Mouse (Mus musculus) urinary bladder, postnatal 10 days (tissue): ENCODE measurements around the gene Inhbb.

Source experiments
- DNase-seq: peaks from one replicate; pipeline ENCODE4 v3.0.0; 2022; ENCODE audit warnings: low spot score

Inhbb gene

DNA sequence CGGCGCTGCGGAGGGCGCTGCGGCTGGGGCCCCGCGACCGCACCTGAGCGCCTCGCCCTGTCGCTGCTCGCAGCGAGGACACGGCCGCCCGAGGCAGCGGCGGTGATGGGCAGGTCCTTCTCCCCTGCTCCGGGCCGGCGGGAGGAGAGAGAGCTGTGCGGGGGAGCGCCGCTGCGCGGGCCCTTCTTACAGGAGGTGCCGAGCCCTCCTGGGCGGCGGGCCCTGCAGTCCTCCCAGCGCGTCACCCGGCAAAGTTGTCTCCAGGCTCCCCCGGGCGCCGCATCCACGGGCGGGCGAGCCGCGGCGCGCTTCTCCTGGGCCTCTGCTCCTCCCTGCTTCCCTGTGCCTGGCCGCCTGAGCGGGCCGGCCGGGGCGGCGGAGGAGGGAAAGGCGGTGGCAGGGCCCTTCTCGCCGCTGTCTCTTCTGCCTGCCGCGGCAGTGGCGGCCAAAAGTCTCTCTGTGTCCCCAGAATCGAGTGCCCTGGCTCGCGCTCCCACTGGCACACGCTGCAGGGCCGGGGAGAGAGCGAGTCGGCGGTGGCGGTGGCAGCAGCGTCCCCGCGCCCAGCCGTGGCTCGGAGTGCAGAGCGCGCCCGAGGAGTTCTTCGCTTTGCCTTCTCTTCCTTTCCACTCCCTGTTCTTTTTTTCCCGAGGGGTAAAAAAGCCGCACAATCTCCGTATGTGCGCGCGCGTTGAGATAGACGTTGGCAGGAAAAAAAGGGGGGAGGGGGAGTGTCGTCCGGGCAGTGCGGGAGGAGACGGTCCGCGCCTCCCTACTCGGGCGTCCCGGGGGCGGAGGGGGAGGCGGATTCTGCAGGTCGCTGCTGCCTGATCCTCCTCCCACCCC is at the start of gene Inhbb:
TSS of gene Inhbb (minus strand) at position 673 of the 846 bp plus-strand sequence.
- no peak for DNase-seq

DNA sequence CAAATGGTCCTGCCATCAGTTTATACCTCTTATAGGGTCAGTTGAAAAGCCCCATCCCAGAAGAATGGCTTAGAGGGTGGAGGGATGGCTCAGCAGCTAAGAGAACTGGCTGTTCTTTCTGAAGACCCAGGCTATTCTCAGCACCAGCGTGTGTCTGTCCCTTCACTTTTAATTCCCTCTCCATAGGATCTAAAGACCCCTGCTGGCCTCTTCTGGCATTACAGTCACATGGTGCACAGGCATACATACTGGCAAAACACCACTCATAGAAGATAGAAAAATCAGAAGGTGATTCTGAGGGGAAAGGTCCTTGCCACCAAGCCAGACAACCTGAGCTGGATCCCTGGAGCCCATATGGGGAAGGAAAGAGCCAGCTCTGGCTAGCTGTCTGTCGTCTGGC is 41.3 kb upstream of the Inhbb start:
- DNase-seq: no peak

DNA sequence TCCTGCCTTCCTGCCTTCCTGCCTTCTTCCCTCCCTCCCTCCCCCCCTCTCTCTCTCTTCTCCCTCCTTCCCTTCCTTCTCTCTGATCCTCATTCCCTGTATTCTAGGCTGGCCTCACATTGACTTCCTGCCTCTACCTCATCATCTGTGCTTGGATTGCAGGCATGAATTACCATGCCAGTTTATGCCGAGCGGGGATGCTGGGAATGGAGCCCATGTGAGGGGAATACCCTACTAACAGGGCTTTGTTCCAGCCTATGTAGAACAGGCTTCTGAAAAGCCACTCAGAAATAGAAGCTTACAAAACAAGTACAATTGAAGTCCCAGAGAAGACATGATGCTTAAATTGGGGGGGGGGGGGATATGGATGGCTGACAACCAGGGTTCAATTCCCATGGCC is 38.0 kb upstream of the Inhbb start:
- no peak for DNase-seq

DNA sequence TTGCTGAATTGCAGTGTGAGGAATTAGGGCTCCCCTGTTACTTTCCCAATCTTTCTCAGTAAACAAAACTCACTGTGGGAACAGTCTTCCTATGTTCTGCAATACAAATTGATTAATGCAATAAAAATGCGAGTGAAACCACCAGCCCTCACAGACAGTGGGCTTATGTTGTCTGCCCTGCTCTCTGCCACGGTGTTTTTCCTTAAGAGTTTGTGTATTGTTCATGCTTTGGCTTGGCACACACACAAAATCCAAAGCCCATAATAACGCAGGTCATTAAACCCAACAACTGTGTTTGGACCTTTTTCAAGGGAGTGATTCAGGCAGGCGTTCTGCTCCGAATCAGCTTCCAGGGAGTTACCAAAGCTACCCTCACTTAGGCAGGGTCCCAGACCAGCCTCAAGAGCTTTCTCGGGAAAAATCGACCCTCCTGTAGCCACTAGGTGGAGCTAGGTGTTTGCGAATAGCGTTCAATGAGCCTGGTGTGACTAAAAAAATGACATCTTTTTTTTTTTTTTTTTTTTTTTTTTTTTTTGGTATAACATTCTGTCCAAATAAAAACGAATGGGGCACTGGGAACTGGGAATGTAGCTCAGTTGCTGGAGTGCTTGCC is 36.1 kb upstream of the Inhbb start:
- DNase-seq: no peak

DNA sequence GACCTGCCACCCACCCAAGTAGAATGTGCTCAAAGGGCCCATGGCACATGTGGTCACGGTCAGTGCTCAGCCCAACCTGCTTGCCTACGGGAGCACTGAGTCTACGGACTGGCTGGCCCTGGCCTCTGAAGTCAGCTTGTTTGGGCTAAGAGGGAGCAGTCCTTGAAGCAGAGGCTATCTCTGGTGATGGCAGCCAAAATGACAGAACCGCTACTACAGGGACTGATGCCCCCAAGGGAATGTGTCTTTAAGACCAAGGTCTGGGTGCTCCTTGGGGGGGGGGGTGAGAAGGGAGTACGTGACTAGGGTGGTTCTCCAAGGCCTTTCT is 35.4 kb upstream of the Inhbb start:
- no peak for DNase-seq

DNA sequence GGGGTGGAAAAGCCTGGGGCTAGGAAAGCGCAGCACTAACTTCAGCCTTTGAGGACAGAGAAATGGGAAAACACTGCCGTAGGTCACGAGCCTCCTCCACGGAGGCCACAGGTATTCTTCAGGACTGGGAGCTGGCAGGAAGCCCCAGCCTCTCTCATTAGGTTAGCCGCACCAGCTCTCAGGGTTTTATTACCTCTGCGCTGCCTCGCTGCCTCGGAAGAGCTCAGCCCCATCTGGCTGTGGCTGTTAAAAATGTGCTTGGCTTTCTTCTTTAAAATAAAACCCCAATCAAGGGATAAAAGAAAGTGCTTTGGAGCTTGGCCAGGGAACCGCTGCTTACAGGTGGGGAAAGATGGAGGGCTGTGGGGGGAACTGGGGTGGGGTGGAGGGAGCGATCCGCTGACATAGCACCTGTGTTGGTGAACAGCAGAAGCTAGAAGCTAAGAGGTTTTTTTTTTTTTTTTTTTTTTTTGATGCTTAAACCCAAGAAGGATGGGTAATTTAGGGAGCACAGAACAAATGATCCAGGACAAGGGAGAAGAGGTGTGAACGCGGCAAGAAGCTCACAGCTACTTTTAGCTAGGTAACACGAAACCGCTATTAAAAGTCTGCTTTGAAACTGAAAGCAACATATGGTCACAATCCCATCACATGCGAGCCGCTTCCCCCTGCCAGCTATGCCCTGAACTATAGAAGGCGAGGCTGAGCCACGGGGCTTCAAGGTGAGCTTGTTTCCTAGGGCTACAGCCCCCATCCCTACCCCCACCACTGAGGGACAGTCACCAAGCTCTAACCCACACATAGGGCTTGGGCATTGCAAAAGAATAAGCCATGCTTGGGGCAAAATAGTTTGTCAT is 34.9 kb upstream of the Inhbb start:
- no peak for DNase-seq

DNA sequence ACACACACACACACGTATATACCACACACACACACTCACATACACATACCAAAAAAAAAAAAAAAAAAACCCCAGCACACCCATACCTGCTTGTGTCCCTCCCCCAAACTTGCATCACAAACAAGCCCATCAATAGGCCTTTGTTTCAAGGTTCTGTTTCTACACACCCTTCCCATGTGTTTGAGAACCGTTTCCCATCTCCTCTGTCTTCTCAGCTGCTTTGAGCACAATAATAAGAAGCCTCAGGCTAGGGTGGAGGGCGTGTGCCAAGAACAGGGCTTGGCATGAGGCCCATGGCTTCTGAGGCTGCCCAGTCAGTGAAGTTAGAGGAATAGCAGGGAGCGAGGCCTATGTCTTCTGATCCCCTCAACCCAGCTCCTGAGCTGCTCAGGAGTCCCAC is 31.7 kb upstream of the Inhbb start:
- no peak for DNase-seq

DNA sequence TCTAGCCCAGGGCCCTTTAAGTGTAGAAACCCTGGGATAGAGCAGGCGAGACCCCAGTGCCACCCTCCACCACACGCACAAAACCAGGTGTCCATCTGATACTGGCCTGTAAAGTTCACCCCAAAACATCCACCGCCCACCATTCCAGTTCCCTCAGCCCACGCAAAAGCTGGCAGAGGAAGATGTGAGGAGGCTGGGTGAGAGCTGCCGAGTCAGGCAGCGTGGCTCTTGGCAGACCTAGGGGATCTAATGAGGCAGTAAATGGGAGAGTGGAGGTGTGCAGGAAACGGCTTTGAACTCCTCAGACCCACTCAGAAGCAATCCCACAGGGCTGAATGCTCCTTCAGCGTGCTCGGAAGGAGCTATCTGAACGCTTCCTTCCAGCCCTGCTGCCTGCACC is 29.4 kb upstream of the Inhbb start:
- DNase-seq: no peak

DNA sequence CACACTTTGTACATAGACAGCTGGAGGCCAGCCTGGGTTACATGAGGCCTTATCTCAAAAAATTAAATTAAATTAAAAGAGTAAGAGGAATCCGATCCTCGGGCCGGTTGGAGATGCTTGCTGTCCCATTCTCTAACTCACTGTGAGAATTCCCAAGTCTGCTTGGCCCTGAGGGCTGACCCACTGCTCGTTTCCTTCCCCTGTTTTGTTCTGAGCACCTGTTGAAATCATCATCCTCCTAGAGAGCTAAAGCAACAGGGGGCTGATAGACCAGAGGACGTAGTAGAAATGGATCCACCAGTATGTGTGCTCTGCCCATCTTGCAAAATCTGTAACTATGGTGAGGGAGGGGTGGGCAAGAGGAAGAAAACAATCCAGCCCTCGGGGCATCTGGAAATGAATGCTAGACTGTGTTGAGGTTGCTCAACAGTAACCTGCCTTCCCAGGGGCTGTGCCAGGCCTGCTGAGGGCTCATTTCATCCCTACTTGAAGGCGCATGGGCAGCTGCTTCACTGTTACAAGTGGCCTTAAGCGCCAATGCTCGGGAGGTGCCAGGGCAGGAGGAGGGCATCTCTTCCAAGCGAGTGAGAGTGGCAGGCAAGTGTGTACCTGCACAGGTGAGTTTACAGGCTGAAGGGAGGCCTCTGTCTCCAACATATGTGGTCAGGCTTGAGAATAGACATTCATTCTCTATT is 28.8 kb upstream of the Inhbb start:
- no peak for DNase-seq

DNA sequence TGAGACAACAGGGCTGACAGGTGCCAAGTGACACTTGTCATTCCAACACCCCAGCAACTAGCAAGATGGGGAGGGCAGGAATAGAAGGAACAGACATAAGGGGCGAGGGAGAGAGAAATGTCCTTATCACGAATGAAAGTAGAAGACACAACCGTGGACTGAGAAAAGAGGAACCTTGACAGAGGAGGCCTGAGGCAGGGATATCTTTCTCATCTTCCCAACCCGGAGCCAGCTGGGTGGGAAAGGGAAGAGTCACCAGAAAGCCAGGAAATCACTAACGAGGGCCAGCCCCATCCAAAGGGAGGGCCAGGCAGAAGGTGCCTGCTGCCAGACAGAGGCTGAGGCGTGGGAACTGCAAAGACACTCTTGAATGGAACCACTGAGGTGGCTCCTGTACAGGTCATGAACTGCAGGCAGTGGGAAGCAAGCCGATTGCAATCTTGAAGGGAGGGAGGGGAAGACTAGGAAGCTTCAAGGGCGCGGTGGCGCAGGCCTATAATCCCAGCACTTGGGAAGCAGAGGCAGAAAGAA is 24.8 kb upstream of the Inhbb start:
- DNase-seq: no peak

DNA sequence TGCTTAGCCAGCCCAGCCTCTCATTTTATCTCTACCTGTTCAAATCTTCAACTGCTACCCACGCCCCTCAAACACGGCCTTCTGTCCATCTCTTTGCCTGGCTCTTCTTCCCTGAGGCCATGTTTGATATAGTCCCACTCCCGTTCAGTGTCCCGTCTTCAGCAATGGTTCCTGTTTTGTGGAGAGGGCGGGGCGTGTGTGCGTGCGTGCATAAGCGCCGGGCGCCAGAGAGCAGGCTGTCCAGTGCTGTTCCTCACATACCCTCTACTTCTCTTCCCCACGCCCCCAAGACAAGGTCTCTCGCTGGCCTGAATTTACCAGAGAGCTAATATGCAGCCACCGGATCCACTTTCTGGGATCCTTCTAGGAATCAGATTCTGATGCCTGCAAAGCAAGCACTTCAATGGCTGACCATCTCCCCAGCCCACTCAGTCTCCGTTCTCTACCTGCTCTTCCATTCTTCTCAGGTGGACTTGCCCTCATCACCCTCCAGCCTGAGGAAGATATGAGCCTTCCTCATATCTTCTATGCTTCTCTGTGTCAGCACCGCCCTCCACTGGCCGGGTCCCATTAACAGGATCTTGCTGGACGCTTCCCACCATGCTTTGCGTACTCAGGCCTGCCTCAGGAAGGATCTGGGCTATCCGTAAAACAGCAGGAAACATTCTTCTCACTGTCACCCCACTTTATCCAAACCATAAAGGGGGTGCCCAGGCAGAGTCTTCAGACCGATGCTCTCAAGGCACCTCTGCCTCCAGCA is 21.7 kb upstream of the Inhbb start:
- DNase-seq: no peak

DNA sequence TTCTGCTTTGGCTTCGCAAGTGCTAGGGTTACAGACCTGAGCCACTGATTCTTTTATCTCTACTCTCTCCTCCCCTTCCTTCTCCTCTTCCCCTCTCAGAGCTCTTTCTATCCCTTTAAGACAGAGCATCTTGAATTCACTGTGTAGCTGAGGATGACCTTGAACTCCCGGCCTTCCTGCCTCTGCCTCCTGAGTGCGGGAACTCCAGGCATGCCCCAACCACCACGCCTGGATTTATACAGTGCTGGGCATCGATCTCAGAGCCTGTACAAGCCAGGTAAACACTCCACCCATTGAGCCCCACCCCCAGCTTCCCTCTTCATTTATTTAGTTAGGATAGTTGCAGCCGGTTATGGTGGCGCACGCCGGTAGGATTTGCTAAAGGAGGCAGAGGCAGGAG is 20.9 kb upstream of the Inhbb start:
- DNase-seq: no peak

DNA sequence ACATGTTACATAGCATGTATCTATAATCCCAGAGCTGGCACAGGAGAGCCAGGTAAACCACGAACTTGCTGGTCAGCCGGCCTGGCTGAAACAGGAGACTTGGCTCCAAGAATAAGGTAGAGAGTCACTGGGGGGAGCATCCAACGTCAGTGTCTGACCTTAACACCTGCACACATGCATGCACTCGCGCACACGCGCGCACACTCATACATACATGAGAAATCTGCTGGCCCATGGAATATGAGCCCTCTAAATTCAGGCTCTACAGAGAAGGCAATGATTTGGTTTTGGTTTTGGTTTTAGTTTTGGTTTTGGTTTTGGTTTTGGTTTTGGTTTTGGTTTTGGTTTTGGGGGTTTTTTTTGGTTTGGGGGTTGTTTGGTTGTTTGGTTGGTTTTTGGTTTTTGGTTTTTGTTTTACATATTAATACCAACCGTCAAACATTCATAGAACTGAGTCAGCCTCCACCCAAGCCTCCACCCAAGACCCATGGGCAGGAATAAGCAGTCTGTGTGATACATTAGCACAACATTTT is 16.1 kb upstream of the Inhbb start:
- DNase-seq: no peak

DNA sequence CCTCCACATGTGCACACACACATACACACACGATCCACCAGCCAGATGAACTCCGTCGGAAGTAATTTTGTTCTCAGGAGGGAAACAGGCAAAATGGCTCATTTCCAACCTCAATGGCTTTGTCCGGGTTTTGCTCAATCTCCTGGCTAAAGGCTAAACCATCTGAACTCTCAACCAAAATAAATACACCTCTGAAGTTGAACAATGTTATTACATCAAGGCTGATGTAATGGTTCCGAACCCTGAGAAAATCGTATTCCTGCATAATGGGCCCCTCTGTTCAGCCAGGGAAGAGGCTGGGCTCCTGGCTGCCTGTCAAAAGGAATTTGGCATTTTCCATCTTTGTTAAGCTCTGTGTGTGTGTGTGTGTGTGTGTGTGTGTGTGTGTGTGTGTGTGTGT is 15.4 kb upstream of the Inhbb start:
- no peak for DNase-seq

DNA sequence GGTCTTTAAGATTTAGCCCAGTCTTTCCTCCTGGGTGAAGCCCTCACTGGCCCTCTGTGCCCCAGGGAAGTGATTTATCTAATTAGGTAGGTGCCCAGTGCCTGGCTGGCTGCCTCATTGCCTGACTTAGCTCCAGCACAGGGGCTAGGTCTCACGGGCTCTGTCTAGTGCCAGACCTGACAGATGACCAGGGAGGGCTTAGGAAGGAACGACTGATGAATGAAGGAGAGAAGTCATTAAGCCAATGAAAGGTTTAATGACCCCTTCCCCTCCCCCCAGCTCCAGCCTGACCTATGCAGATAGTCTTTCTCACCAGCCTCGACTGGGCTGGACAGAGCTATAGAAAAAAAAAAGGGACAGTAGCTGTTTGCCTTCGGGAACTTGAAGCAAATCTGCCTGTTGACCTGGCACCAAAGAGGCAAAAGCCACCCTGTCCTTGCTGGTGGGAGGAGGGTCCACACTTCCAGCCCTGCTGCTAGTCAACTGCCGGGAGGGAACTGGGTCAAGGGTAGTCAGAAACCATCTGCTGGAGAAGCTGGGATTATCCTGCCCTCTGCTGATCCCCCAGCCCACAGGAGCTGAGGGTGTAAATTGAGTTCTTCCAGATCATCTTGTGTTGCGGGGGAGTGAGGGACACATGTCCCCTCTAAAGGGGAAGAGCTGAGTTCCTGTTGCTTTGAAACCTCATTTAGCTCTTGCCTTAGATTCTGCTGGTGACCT is 2.3 kb upstream of the Inhbb start:
- DNase-seq: no peak

DNA sequence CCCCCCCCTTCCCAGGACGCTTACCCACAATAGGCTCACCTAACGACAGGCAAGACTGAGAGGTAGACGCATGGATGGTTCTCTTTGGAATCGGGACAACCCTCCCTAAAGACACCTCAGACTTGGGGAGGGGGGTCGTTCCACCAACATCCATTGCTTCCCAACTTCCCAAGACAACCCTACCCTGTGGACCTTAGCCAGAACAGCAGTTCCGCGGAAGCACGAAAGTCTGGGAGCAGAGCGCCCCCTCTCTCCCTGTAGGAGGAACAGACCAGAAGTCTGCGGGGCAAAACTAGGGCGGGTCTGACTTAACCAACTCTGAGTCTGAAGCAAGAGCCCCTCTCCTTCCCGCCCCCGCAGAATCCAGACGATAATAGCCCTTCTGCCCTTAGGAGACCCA is 1.5 kb upstream of the Inhbb start:
- no peak for DNase-seq

DNA sequence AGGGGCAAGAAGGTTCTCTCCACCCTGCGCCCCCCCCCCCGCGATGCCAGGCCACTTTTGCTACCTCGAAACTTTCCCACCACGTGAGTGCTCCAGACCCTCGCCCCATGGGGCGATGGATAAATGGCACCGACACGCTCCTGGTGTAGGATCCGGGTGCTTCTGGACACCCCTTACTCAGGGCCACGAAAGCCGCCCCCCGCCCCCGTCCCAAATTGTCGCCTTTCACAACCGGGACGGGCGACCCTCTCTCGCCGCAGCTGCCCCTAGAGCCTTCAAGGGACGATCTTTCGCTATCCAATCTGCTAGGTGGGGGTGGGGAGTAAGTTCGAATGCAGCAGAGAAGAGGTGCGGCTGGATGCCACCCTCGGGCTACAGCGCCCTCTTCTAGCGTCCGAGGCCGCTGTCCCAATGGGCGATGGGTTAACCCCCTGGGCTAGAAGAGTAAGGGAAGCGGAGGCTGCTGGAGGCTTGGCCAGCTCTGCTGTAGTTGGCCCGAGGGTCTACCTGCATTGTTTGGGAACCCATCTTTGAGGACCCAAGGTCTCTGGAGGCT is 490 bp upstream of the Inhbb start:
- DNase-seq: no peak

DNA sequence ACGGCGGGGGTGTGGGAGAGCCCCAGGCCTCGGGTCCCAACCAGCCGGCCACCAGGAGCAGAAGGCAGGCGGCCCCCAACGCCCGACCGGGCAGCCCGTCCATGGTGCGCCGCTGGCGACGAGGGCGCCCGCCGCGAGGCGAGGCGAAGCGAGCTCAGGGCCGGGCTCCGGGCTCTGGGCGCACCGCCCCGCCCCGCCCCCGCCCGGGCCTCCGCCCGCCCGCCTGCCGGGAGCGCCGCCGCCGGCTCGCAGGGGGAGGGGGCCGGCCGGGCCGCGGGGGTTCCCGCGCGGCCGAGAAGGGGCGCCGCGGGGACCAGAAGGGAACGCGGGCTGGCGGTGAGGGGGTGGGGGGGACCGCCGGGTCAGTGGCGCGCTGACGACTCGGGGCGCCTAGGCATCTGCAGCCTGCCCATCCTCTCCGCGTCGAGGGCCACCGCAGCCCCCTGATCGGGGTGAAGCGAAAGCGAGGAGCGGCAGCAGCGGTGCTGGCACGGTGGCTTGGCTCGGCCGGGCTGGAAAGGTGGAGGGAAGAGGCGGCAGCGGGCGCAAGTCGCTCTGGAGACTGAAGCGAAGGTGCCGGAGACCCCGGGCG is 968 bp downstream of the Inhbb start:
- no peak for DNase-seq

DNA sequence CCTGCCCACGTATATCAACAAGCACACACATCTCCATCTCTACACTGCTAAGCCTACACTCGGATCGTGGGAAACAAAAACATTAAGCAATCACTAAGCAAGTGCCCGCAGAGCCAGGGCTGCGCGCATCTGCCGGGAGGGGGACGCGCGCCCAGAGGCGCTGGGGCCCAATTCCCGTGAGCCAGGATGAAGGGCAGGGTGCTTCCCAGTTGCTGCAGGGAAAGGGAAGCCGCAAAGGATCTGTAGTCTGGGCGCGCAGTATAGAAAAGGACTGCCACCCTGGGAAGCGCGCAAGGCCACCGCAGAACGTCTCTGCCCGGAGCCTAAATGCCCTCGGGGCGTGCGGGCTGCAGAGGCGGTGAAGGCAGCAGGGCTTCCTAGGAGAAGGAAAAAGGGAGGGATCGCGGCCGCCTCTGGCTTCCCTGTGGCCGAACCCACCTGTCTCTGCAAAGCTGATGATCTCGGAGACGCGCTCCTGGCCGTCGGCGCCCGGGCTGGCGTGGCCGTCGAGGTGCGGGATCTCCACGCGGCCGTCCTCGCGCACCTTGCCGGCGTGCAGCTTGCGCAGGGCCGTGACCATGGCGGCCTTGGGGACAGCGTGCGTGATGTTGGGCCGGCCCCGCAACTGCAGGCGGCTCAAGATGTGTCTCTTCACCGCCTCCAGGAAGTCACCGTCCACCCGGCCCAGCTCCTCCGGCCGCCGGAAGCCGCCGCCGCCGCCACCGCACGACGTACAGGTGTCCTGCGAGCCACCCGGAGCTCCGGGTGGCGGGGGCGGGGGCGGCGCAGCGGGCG is 1.7 kb downstream of the Inhbb start:
- DNase-seq: no peak
